Mouse (Mus musculus) heart, adult 2 months (tissue): ENCODE data around the gene Zfp607b.

ENCODE experiments used
- CTCF ChIP-seq: fragments of 200-600 bp; IDR thresholded peaks from 2 replicates; pipeline ENCODE4 v1.8.1; 2022; ENCODE audit warnings: antibody characterized with exemption, mild to moderate bottlenecking, moderate library complexity
- EP300 ChIP-seq: fragments of 200-500 bp; IDR thresholded peaks from 2 replicates; pipeline ENCODE4 v1.6.1; 2011; ENCODE audit warnings: low read depth, low read length, control low read depth; ENCODE audit not compliant: insufficient read depth
- POLR2A ChIP-seq: fragments of 200-500 bp; IDR thresholded peaks from 2 replicates; pipeline ENCODE4 v1.6.1; 2011; ENCODE audit warnings: mild to moderate bottlenecking, low read depth, low read length, control low read depth; ENCODE audit not compliant: insufficient read depth

GRCm38 (mm10) chr7:27731946-27732345, 42.8 kb downstream of the Zfp607b start:
- TF ChIP-seq POLR2A (no peak), CTCF (no peak), EP300 (no peak)
